Mouse (Mus musculus): ENCODE results near the gene Tcaim. TPM values are rescaled to one million over a fixed set of nuclear protein-coding genes. Genes with fewer than 3 reads are reported as not detected.

Gene Tcaim
- total and polyA plus RNA-seq, 2 experiments from 2014 or later, result 6.6 to 7.3 TPM

- WGBS, result 98% methylated on average over 4 of the region's 4 CpGs
- no peak overlapping the region for H3K27ac ChIP-seq (ENCODE audit: low read depth, low read length)
- H3K4me1 ChIP-seq (ENCODE audit: insufficient read depth, low read length), result no peaks in the 10 kb centered on the region
- H3K4me3 ChIP-seq (ENCODE audit: low read depth, low read length), result no peak overlapping the region
- no peak for ATAC-seq (ENCODE audit: low FRiP score)
- H3K9ac ChIP-seq (replicated peaks; ENCODE audit: low read length, poor library complexity, severe bottlenecking), result no peak overlapping the region
- H3K36me3 ChIP-seq (ENCODE audit: insufficient read depth, low read length), result peaks cover 66% of the 10 kb centered on the region
- no peak overlapping the region for H3K4me2 ChIP-seq (ENCODE audit: low read depth, low read length, poor library complexity, severe bottlenecking)
- no peak for DNase-seq (ENCODE audit: low spot score)
- H3K27me3 ChIP-seq (ENCODE audit: insufficient read depth, low read length), result no peaks in the 10 kb centered on the region
- no peaks in the 10 kb centered on the region for H3K9me3 ChIP-seq (ENCODE audit: low read length)
- TF ChIP-seq CTCF (IDR thresholded peaks at IDR 0.05), result no peak
Observed at GRCm38 (mm10) chr9:122855617-122856016, 50.3 kb downstream of the Tcaim start.

- Histone ChIP-seq H3K36me3 (ENCODE audit: insufficient read depth, low read length) (peaks cover 66% of the 10 kb centered on the region), H3K4me1 (ENCODE audit: insufficient read depth, low read length) (no peaks in the 10 kb centered on the region), H3K4me2 (ENCODE audit: low read depth, low read length, poor library complexity, severe bottlenecking) (no peak overlapping the region), H3K9ac (replicated peaks; ENCODE audit: low read length, poor library complexity, severe bottlenecking) (no peak overlapping the region), H3K4me3 (ENCODE audit: low read depth, low read length) (no peak overlapping the region), H3K27me3 (ENCODE audit: insufficient read depth, low read length) (no peaks in the 10 kb centered on the region), H3K27ac (ENCODE audit: low read depth, low read length) (no peak overlapping the region), H3K9me3 (ENCODE audit: low read length) (no peaks in the 10 kb centered on the region)
- DNase-seq (ENCODE audit: low spot score), result no peak
- whole genome bisulfite sequencing, result 96% methylated on average over 3 of the region's 3 CpGs
- no peak for TF ChIP-seq CTCF (IDR thresholded peaks at IDR 0.05)
- no peak for ATAC-seq (ENCODE audit: low FRiP score)
Observed at GRCm38 (mm10) chr9:122856716-122857115, 51.4 kb downstream of the Tcaim start.

- peaks cover 12% of the 10 kb centered on the region; the same call in 1 of the 2 replicates for H3K4me1 ChIP-seq (ENCODE audit: insufficient read depth, low read length)
- no peak for TF ChIP-seq CTCF (IDR thresholded peaks at IDR 0.05)
- H3K9ac ChIP-seq (replicated peaks; ENCODE audit: low read length, poor library complexity, severe bottlenecking), result no peak overlapping the region
- no peak for ATAC-seq (ENCODE audit: low FRiP score)
- H3K4me3 ChIP-seq (ENCODE audit: low read depth, low read length), result no peak overlapping the region
- no peaks in the 10 kb centered on the region for H3K27me3 ChIP-seq (ENCODE audit: insufficient read depth, low read length)
- peaks cover 42% of the 10 kb centered on the region for H3K36me3 ChIP-seq (ENCODE audit: insufficient read depth, low read length)
- no peaks in the 10 kb centered on the region for H3K9me3 ChIP-seq (ENCODE audit: low read length)
- H3K4me2 ChIP-seq (ENCODE audit: low read depth, low read length, poor library complexity, severe bottlenecking), result no peak overlapping the region
- no peak overlapping the region for H3K27ac ChIP-seq (ENCODE audit: low read depth, low read length)
- no peak for DNase-seq (ENCODE audit: low spot score)
Observed at GRCm38 (mm10) chr9:122860752-122861151, 55.4 kb downstream of the Tcaim start.

GRCm38 (mm10) chr9:122863731-122864130, 58.4 kb downstream of the Tcaim start:
- DNase-seq (ENCODE audit: low spot score) (no peak), ATAC-seq (ENCODE audit: low FRiP score) (no peak)
- Histone ChIP-seq H3K9me3 (ENCODE audit: low read length) (0 out of 2 replicates have a peak, but pooled peaks cover 4% of the 10 kb centered on the region), H3K36me3 (ENCODE audit: insufficient read depth, low read length) (peaks cover 20% of the 10 kb centered on the region), H3K27ac (ENCODE audit: low read depth, low read length) (no peak overlapping the region), H3K4me2 (ENCODE audit: low read depth, low read length, poor library complexity, severe bottlenecking) (no peak overlapping the region), H3K4me3 (ENCODE audit: low read depth, low read length) (no peak overlapping the region), H3K9ac (replicated peaks; ENCODE audit: low read length, poor library complexity, severe bottlenecking) (no peak overlapping the region), H3K4me1 (ENCODE audit: insufficient read depth, low read length) (peaks cover 12% of the 10 kb centered on the region; the same call in 1 of the 2 replicates), H3K27me3 (ENCODE audit: insufficient read depth, low read length) (no peaks in the 10 kb centered on the region)
- 93% methylated on average over 2 of the region's 2 CpGs for WGBS
- TF ChIP-seq CTCF (IDR thresholded peaks at IDR 0.05), result no peak

GRCm38 (mm10) chr9:122864848-122865247, 59.5 kb downstream of the Tcaim start:
- Histone ChIP-seq H3K9ac (replicated peaks; ENCODE audit: low read length, poor library complexity, severe bottlenecking) (peak overlapping the region; percentile 78; the same call in 1 of the 2 replicates), H3K9me3 (ENCODE audit: low read length) (0 out of 2 replicates have a peak, but pooled peaks cover 4% of the 10 kb centered on the region), H3K27me3 (ENCODE audit: insufficient read depth, low read length) (no peaks in the 10 kb centered on the region), H3K36me3 (ENCODE audit: insufficient read depth, low read length) (peaks cover 11% of the 10 kb centered on the region; the same call in 1 of the 2 replicates), H3K4me3 (ENCODE audit: low read depth, low read length) (peak overlapping the region; percentile 81), H3K27ac (ENCODE audit: low read depth, low read length) (no peak overlapping the region), H3K4me2 (ENCODE audit: low read depth, low read length, poor library complexity, severe bottlenecking) (peak overlapping the region; percentile 52), H3K4me1 (ENCODE audit: insufficient read depth, low read length) (peaks cover 12% of the 10 kb centered on the region; the same call in 1 of the 2 replicates)
- TF ChIP-seq CTCF (IDR thresholded peaks at IDR 0.05), result no peak
- WGBS, result 64% methylated on average over 3 of the region's 3 CpGs
- no peak for ATAC-seq (ENCODE audit: low FRiP score)
- DNase-seq (ENCODE audit: low spot score), result no peak

GRCm38 (mm10) chr9:122865697-122866166, 60.4 kb downstream of the Tcaim start, which contains the start of gene Zfp445:
TSS of gene Zfp445 (minus strand) at chr9:122866006.
- ATAC-seq (ENCODE audit: low FRiP score) (peak; percentile 91), DNase-seq (ENCODE audit: low spot score) (peak; percentile 91)
- H3K9me3 ChIP-seq (ENCODE audit: low read length), result 0 out of 2 replicates have a peak, but pooled peaks cover 9% of the 10 kb centered on the region
- peaks cover 11% of the 10 kb centered on the region; the same call in 1 of the 2 replicates for H3K36me3 ChIP-seq (ENCODE audit: insufficient read depth, low read length)
- no peaks in the 10 kb centered on the region for H3K27me3 ChIP-seq (ENCODE audit: insufficient read depth, low read length)
- peak within 1 kb of the TSS; percentile 81 for H3K4me3 ChIP-seq (ENCODE audit: low read depth, low read length)
- H3K4me1 ChIP-seq (ENCODE audit: insufficient read depth, low read length), result peaks cover 12% of the 10 kb centered on the region; the same call in 1 of the 2 replicates
- no peak for TF ChIP-seq CTCF (IDR thresholded peaks at IDR 0.05)
- H3K27ac ChIP-seq (ENCODE audit: low read depth, low read length), result peak within 1 kb of the TSS; percentile 85
- peak within 1 kb of the TSS; percentile 78 for H3K9ac ChIP-seq (replicated peaks; ENCODE audit: low read length, poor library complexity, severe bottlenecking)
- WGBS, result under 1% methylated on average over 34 of the region's 34 CpGs
- H3K4me2 ChIP-seq (ENCODE audit: low read depth, low read length, poor library complexity, severe bottlenecking), result peak within 1 kb of the TSS; percentile 52

All from midbrain, postnatal 0 days (tissue).